Mouse (Mus musculus): ENCODE results near the gene Celsr3. TPM values are rescaled to one million over a fixed set of nuclear protein-coding genes. Genes with fewer than 3 reads are reported as not detected.

Gene Celsr3
- polyA plus RNA-seq, 1 experiment from 2014 or later = 5.4 TPM

- DNase-seq (ENCODE audit: low spot score, missing footprints) = no peak
- Histone ChIP-seq H3K4me1 (ENCODE audit: control insufficient read depth, insufficient read depth, low read length) (peaks cover 41% of the 10 kb centered on the region), H3K4me2 (peak overlapping the region; percentile 46), H3K27ac (ENCODE audit: low read depth, low read length) (no peak overlapping the region), H3K9me3 (ENCODE audit: control insufficient read depth, low read length) (no peaks in the 10 kb centered on the region), H3K36me3 (ENCODE audit: control insufficient read depth, insufficient read depth, low read length) (no peaks in the 10 kb centered on the region), H3K9ac (ENCODE audit: low read length) (no peak overlapping the region), H3K27me3 (ENCODE audit: control insufficient read depth, insufficient read depth, low read length) (no peaks in the 10 kb centered on the region), H3K4me3 (ENCODE audit: low read depth, low read length) (no peak overlapping the region)
- 96% methylated on average over 1 of the region's 1 CpGs for WGBS
- no peak for ATAC-seq (ENCODE audit: low FRiP score)
Observed at GRCm38 (mm10) chr9:108786494-108786893, 39.6 kb upstream of the Celsr3 start.

DNA sequence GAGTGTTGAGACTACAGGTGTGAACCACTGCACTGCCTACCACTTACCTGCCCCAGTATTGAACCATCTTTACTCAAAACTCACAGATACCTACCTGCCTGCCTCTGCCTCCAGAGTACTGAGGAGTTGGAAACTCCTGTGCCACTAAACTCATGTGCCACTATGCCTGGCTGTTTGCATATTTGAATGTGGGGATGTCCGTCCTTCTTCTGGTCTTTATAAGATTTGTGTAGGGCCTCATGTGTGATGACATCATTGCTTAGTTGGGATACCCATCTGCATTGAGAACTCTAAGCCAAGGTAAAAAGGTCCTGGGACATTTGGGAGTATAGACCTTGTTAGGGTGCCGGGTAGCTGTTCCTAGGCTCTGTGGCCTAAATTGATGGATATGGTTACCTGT is 39.0 kb upstream of the Celsr3 start:
- Histone ChIP-seq H3K36me3 (ENCODE audit: control insufficient read depth, insufficient read depth, low read length) (no peaks in the 10 kb centered on the region), H3K27ac (ENCODE audit: low read depth, low read length) (no peak overlapping the region), H3K4me2 (no peak overlapping the region), H3K9ac (ENCODE audit: low read length) (no peak overlapping the region), H3K27me3 (ENCODE audit: control insufficient read depth, insufficient read depth, low read length) (no peaks in the 10 kb centered on the region), H3K4me1 (ENCODE audit: control insufficient read depth, insufficient read depth, low read length) (peaks cover 43% of the 10 kb centered on the region), H3K4me3 (ENCODE audit: low read depth, low read length) (no peak overlapping the region), H3K9me3 (ENCODE audit: control insufficient read depth, low read length) (no peaks in the 10 kb centered on the region)
- DNase-seq (ENCODE audit: low spot score, missing footprints) = no peak
- ATAC-seq (ENCODE audit: low FRiP score) = no peak
- WGBS = 93% methylated on average over 2 of the region's 2 CpGs

DNA sequence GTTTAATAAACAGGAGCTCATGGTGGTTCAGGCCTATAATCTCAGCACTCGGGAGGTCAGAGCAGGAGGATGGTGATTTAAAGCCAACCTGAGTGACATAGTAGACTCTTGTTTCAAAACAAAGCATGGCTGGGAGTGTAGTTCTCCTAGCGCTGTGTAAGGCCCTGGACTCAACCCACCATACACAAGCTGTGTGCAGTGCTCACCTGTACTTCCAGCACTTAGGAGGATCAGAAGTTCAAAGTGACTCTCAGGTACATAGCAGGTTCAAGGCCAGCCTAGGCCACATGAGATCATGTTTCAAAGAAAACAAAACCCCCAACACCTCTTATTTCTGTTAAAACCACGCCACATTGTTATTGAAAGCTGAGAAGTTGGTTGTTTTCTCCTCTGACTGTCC is 37.4 kb upstream of the Celsr3 start:
- H3K36me3 ChIP-seq (ENCODE audit: control insufficient read depth, insufficient read depth, low read length) = no peaks in the 10 kb centered on the region
- H3K4me2 ChIP-seq = no peak overlapping the region
- DNase-seq (ENCODE audit: low spot score, missing footprints) = no peak
- peaks cover 39% of the 10 kb centered on the region for H3K4me1 ChIP-seq (ENCODE audit: control insufficient read depth, insufficient read depth, low read length)
- H3K9me3 ChIP-seq (ENCODE audit: control insufficient read depth, low read length) = no peaks in the 10 kb centered on the region
- H3K27me3 ChIP-seq (ENCODE audit: control insufficient read depth, insufficient read depth, low read length) = no peaks in the 10 kb centered on the region
- no peak overlapping the region for H3K27ac ChIP-seq (ENCODE audit: low read depth, low read length)
- H3K4me3 ChIP-seq (ENCODE audit: low read depth, low read length) = no peak overlapping the region
- WGBS = 78% methylated on average over 3 of the region's 3 CpGs
- H3K9ac ChIP-seq (ENCODE audit: low read length) = no peak overlapping the region
- ATAC-seq (ENCODE audit: low FRiP score) = no peak

- Histone ChIP-seq H3K36me3 (ENCODE audit: control insufficient read depth, insufficient read depth, low read length) (peaks cover 8% of the 10 kb centered on the region), H3K4me1 (ENCODE audit: control insufficient read depth, insufficient read depth, low read length) (peaks cover 35% of the 10 kb centered on the region), H3K4me3 (ENCODE audit: low read depth, low read length) (no peak overlapping the region), H3K4me2 (no peak overlapping the region), H3K27ac (ENCODE audit: low read depth, low read length) (no peak overlapping the region), H3K9me3 (ENCODE audit: control insufficient read depth, low read length) (no peaks in the 10 kb centered on the region), H3K9ac (ENCODE audit: low read length) (no peak overlapping the region), H3K27me3 (ENCODE audit: control insufficient read depth, insufficient read depth, low read length) (no peaks in the 10 kb centered on the region)
- 90% methylated on average over 1 of the region's 1 CpGs for WGBS
- DNase-seq (ENCODE audit: low spot score, missing footprints) (no peak), ATAC-seq (ENCODE audit: low FRiP score) (no peak)
Observed at GRCm38 (mm10) chr9:108792307-108792706, 33.8 kb upstream of the Celsr3 start.

DNA sequence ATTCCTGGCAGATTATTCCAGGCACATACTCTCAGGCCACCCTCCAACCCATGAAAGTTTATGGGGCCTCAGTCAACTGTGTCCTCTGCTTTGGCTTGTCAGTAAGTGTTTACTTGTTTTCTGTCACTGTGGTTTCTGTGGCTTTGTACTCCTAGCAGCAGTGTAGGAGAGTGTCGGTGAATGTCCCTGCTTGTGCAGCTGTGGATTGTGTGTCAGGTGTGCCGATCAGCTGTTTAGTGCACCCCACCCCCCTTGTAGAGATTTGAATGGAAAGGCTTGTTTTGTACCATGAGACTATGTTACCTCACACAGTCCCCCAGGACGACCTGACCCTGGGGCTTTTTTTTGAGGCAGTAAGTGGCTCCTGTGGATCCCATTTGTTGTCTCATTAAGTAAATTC is 33.4 kb upstream of the Celsr3 start:
- no peaks in the 10 kb centered on the region for H3K9me3 ChIP-seq (ENCODE audit: control insufficient read depth, low read length)
- no peaks in the 10 kb centered on the region for H3K27me3 ChIP-seq (ENCODE audit: control insufficient read depth, insufficient read depth, low read length)
- no peak overlapping the region for H3K4me3 ChIP-seq (ENCODE audit: low read depth, low read length)
- ATAC-seq (ENCODE audit: low FRiP score) (no peak), DNase-seq (ENCODE audit: low spot score, missing footprints) (no peak)
- H3K36me3 ChIP-seq (ENCODE audit: control insufficient read depth, insufficient read depth, low read length) = peaks cover 8% of the 10 kb centered on the region
- 60% methylated on average over 3 of the region's 3 CpGs for WGBS
- no peak overlapping the region for H3K27ac ChIP-seq (ENCODE audit: low read depth, low read length)
- H3K4me2 ChIP-seq = no peak overlapping the region
- H3K4me1 ChIP-seq (ENCODE audit: control insufficient read depth, insufficient read depth, low read length) = peaks cover 31% of the 10 kb centered on the region
- no peak overlapping the region for H3K9ac ChIP-seq (ENCODE audit: low read length)

GRCm38 (mm10) chr9:108795281-108795680 is 30.8 kb upstream of the Celsr3 start:
- no peak for DNase-seq (ENCODE audit: low spot score, missing footprints)
- no peak overlapping the region for H3K27ac ChIP-seq (ENCODE audit: low read depth, low read length)
- no peaks in the 10 kb centered on the region for H3K9me3 ChIP-seq (ENCODE audit: control insufficient read depth, low read length)
- H3K4me1 ChIP-seq (ENCODE audit: control insufficient read depth, insufficient read depth, low read length) = peaks cover 21% of the 10 kb centered on the region
- no peaks in the 10 kb centered on the region for H3K27me3 ChIP-seq (ENCODE audit: control insufficient read depth, insufficient read depth, low read length)
- no peak overlapping the region for H3K4me2 ChIP-seq
- no peak overlapping the region for H3K9ac ChIP-seq (ENCODE audit: low read length)
- ATAC-seq (ENCODE audit: low FRiP score) = no peak
- H3K36me3 ChIP-seq (ENCODE audit: control insufficient read depth, insufficient read depth, low read length) = peaks cover 19% of the 10 kb centered on the region
- no peak overlapping the region for H3K4me3 ChIP-seq (ENCODE audit: low read depth, low read length)
- WGBS = 73% methylated on average over 2 of the region's 2 CpGs

GRCm38 (mm10) chr9:108795762-108796161 is 30.4 kb upstream of the Celsr3 start:
- H3K36me3 ChIP-seq (ENCODE audit: control insufficient read depth, insufficient read depth, low read length) = peaks cover 19% of the 10 kb centered on the region
- DNase-seq (ENCODE audit: low spot score, missing footprints) (no peak), ATAC-seq (ENCODE audit: low FRiP score) (0 out of 2 replicates have a peak, but pooled peaks have one; percentile 58)
- H3K4me1 ChIP-seq (ENCODE audit: control insufficient read depth, insufficient read depth, low read length) = peaks cover 21% of the 10 kb centered on the region
- no peak overlapping the region for H3K27ac ChIP-seq (ENCODE audit: low read depth, low read length)
- H3K9me3 ChIP-seq (ENCODE audit: control insufficient read depth, low read length) = no peaks in the 10 kb centered on the region
- H3K27me3 ChIP-seq (ENCODE audit: control insufficient read depth, insufficient read depth, low read length) = no peaks in the 10 kb centered on the region
- H3K4me2 ChIP-seq = no peak overlapping the region
- H3K9ac ChIP-seq (ENCODE audit: low read length) = no peak overlapping the region
- WGBS = 36% methylated on average over 11 of the region's 11 CpGs
- H3K4me3 ChIP-seq (ENCODE audit: low read depth, low read length) = no peak overlapping the region

GRCm38 (mm10) chr9:108796351-108796981 is 29.7 kb upstream of the Celsr3 start:
- H3K27me3 ChIP-seq (ENCODE audit: control insufficient read depth, insufficient read depth, low read length) = no peaks in the 10 kb centered on the region
- no peak overlapping the region for H3K9ac ChIP-seq (ENCODE audit: low read length)
- no peak overlapping the region for H3K4me3 ChIP-seq (ENCODE audit: low read depth, low read length)
- H3K4me1 ChIP-seq (ENCODE audit: control insufficient read depth, insufficient read depth, low read length) = peaks cover 21% of the 10 kb centered on the region
- no peak overlapping the region for H3K4me2 ChIP-seq
- no peak overlapping the region for H3K27ac ChIP-seq (ENCODE audit: low read depth, low read length)
- WGBS = 71% methylated on average over 4 of the region's 4 CpGs
- DNase-seq (ENCODE audit: low spot score, missing footprints) (no peak), ATAC-seq (ENCODE audit: low FRiP score) (no peak)
- peaks cover 22% of the 10 kb centered on the region for H3K36me3 ChIP-seq (ENCODE audit: control insufficient read depth, insufficient read depth, low read length)
- no peaks in the 10 kb centered on the region for H3K9me3 ChIP-seq (ENCODE audit: control insufficient read depth, low read length)

- peaks cover 25% of the 10 kb centered on the region for H3K36me3 ChIP-seq (ENCODE audit: control insufficient read depth, insufficient read depth, low read length)
- DNase-seq (ENCODE audit: low spot score, missing footprints) (no peak), ATAC-seq (ENCODE audit: low FRiP score) (no peak)
- H3K4me2 ChIP-seq = no peak overlapping the region
- H3K27ac ChIP-seq (ENCODE audit: low read depth, low read length) = no peak overlapping the region
- no peaks in the 10 kb centered on the region for H3K27me3 ChIP-seq (ENCODE audit: control insufficient read depth, insufficient read depth, low read length)
- H3K9ac ChIP-seq (ENCODE audit: low read length) = no peak overlapping the region
- H3K4me1 ChIP-seq (ENCODE audit: control insufficient read depth, insufficient read depth, low read length) = peaks cover 19% of the 10 kb centered on the region
- no peaks in the 10 kb centered on the region for H3K9me3 ChIP-seq (ENCODE audit: control insufficient read depth, low read length)
- 88% methylated on average over 7 of the region's 7 CpGs for WGBS
- H3K4me3 ChIP-seq (ENCODE audit: low read depth, low read length) = no peak overlapping the region
Observed at GRCm38 (mm10) chr9:108797477-108797876, 28.6 kb upstream of the Celsr3 start.

Data from midbrain, embryonic 11.5 days (tissue).